Mouse (Mus musculus): ENCODE results near the gene Cnot1.

The Cnot1 gene

DNA sequence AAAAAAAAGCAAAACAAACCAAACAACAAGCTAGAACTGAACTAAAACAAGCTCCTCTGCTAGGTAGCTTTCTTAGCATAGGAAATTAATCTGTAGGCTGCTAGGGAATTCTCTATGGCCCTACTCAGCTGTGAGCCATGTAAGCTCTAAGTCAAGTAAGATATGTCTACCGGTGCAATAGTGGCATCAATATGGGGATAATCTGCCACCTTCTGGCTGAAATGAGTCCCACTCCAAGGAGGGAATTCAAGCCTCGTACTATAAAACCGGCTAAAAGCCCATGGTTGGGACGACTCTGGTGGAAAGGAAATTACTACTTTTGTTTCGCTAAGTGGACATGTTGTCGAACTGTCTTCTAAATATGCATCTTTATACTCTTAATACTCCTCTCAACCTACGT lies 68.7 kb downstream of the Cnot1 start:
- no peak for DNase-seq (ENCODE audit: low read depth, low spot score)

DNA sequence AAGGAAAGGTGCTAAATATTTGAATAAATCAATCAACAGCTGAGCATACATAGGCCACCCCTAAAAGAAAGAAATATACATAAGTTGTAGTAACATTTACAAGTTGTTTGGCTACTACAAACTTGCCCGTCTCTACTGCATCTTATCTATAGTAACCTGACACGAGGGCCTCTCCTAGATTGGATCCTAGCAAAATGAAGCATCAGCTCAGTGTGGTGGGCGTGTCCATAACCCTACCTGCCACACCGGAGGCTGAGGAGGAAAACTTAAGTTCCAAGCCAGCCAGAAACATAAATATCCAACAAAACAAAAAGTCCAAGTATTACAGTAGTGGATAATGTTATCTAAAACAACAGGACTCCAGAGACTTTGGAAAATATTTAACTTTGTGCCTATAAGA lies 79.6 kb downstream of the Cnot1 start:
- no peak for DNase-seq (ENCODE audit: low read depth, low spot score)

DNA sequence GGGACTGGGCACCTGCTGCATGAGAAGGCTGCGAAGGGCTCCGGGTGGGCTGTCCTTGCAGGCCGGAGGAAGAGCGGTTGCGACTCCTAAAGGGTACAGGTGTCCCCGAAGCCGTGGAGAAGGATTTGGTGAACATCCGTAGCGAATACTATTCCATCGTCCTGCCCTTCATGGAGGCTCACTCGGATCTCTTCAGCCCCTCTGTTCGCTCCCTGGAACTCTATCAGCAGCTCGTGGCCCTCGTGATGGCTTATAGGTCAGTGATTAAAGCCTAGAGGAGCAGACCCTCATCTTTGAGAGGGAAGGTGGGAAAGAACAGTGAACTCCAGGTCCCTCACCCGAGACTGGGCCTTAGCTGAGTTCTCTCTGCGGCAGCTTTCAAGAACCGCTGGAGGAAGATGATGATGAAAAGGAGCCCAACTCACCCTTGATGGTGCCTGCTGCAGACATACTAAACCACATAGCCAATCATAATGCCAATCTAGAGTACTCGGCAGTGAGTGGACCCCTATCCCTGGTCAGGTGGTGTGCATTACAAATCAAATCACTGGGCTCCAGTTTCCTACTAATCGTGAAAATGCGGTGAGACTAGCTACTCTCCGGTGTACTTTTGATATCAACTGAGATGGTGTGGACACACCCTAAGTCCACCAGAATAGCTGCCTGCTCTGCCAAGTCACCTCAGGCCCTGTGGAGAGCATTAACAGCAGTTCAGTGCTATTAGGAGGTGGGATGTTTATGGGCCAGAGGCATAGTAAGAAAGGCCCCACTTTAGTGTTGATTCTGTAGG lies 90.5 kb downstream of the Cnot1 start:
- DNase-seq (ENCODE audit: low read depth, low spot score) = no peak

DNA sequence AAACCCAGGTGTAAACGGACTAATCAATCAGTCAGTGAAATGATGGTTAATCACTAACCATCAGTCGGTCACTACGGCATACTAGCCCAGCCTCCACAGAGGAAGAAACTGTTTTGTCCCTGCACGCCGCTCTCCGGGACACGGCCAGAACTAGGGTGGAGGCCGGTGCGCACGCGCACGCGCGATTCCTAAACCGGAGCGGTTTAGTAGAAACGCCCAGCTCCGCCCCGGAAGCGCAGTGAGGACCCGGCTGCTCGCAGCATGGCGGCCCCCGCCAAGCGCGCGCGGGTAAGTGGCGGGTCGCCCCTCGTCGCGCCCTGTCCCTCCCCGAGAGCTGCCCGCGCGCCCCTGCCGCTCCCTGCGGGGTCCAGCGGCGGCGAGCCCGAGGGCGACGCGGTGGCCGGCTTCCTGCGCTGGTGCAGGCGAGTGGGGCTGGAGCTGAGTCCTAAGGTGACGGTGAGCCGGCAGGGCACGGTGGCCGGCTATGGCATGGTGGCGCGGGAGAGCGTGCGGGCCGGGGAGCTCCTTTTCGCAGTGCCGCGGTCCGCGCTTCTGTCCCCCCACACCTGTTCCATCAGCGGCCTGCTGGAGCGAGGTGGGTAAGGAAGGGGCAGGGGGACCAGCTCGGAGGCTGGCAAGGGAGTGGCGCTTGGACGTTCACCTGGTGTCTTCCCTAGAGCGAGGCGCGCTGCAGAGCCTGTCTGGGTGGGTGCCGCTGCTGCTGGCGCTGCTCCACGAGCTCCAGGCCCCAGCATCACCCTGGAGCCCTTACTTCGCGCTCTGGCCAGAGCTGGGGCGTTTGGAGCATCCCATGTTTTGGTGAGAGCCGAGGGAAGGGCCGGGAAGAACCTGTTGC lies 91.4 kb downstream of the Cnot1 start, which contains the start of gene Setd6:
Setd6 (plus strand) TSS at position 206 of the 856 bp plus-strand sequence.
- DNase-seq (ENCODE audit: low read depth, low spot score) = peak; percentile 90

DNA sequence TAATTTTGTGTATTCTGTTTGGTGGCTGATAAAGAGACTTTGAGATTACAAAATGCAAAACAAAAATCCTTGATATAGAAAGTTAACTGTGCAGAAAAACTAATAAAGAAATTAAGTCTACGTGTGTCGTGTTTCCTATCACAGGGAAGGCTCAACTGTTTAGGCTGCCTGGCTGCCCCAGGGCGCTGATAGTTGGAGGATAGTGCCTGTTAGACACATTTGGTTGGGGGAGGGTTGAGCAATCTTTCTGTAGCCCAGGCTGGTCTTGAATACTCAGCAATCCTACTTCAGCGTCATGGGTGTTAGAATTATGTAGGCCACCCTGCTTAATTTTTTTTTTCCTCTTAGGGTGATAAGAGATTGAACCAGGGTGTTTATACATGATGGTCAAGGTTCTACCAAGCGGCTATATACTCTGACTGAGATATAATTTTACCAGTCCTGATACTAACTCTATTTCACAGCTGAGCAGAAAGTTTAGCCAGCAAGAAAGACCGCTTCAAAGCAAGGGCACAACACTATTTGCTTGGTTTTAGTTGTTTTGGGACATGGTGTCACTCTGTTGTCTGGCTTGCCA lies 92.3 kb downstream of the Cnot1 start:
- no peak for DNase-seq (ENCODE audit: low read depth, low spot score)

DNA sequence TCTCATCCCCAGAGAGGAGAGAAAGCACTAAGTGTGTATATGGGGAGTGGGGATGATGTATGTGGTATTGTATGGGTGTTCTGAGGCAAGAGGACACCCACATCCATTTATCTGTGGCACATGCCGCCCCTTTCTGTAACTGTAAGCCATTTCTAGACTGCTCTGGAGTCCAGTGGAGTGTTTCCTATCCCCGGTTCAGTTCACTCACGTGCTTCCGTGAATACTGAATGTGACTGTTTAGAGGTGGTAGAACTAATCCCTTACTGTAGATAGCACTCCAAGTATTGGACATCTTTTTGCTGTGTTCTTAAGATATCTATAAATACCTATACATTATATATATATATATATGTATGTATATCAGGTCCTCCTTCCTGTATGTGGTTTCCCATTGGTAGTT lies 92.9 kb downstream of the Cnot1 start:
- no peak for DNase-seq (ENCODE audit: low read depth, low spot score)

DNA sequence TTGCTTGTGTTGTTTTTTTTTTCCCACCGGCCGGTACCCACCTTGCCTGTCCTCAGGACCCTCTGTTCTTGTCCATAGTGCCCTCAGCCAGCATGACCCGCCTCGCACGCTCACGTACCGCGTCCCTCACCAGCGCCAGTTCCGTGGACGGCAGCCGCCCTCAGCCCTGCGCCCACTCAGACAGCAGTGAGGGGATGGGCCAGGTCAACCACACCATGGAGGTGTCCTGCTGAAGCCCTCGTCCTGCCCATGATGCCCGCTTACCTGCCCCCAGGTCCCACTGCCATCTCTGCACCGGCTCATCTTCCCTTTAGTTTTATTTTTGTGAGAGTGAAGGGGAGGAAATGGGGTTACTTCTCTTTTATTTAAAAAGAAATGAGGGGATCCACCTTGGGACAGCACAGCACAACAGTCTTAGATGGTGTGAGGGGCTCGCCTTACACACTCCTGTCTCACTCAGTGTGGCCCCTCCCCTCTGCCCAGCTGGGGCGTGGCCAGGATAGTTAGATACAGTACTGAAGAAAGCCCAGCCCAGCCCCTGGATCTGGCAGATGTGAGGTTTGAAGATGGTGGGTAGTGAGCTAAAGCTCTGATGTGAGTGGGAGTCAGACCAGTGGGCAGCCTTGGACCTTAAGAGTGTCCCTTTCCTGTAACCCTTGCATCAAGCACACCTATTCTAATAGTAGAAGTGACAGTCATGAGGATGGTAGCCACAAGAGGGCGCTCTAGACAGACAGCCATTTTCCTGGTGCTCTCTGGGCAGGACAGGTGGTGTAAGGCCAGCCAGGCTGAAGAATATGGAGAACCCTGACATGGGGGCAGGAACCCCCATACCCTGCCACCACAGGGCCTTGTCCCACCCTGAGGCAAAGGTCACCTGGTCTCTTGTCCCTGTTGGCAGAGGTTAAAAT lies 93.9 kb downstream of the Cnot1 start:
- peak; percentile 78 for DNase-seq (ENCODE audit: low read depth, low spot score)

DNA sequence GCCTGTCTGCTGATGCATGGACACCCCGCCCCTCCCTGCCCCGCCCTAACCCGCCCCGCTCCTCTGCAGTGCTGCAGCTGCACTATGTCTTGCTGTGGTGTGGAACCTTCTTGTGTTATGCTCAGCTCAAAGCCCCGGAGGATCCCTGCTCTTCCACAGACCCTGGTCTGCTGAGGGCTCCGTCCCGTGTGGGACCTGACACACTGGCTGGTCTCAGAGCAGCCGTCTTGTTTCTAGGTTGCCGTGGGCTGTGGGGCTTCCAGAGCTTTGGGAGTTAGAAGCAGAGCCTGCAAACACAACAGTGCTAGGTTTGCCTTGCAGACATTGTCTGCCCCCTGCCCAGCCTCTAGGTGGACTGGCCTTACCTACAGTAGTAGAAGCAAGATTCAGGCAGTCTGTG lies 94.9 kb downstream of the Cnot1 start:
- no peak for DNase-seq (ENCODE audit: low read depth, low spot score)

DNA sequence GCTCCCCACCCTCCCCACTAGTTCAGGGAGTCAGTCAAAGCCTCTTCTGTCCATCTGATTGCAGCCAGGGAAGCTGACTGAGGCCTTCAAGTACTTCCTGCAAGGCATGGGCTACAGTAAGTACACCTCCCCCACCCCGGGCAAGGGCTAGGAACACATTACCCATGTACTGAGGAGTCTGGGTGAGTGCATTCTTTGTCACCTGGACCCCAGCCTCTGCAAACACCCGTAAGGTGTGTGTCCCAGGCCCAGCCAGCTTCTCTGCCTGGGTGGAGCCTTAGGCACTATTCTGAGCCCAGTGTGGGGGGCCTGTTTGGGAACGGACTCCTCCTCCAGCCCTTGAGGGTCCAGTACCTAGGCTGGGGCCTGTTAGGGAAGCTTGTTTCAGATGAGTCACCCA lies 96.2 kb downstream of the Cnot1 start:
- DNase-seq (ENCODE audit: low read depth, low spot score) = no peak

DNA sequence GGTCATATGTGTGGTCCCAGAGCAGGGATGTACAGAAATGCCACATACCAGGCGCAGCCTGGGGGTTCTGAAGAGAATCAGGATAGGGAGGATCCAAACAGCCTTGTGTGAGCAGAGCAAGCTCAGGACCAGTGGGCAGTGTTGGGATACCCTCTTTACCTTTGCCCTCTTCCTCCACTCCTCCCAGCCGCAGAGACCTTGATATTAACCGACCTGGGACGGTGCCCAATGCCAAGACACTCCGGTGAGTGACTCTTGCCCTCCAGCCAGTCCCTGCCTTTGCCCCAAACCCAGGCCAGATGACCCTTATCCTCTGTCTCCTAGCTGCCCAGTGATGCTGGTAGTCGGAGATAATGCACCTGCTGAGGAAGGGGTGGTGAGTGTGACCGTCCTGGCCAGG lies 97.7 kb downstream of the Cnot1 start:
- no peak for DNase-seq (ENCODE audit: low read depth, low spot score)

DNA sequence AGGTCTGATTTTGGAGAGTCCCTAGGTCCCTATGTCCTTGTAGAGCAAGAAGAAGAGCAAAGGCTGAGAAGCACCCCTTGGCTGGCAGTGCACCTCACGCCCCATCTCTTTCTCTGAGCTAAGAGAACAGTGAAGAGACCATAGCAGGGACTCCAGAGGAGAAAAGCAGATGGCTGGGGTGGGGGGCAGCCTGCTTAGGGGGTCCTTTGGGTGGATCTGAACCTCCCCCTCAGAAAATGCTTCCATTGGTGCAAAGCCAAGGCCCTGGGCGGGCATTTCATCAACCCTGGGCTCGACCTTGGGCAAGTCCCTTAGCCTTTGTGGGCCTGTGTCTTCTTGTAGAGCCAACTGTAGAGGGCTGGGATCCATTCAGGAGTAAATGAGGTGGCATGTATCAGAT lies 102.7 kb downstream of the Cnot1 start:
- no peak for DNase-seq (ENCODE audit: low read depth, low spot score)

DNA sequence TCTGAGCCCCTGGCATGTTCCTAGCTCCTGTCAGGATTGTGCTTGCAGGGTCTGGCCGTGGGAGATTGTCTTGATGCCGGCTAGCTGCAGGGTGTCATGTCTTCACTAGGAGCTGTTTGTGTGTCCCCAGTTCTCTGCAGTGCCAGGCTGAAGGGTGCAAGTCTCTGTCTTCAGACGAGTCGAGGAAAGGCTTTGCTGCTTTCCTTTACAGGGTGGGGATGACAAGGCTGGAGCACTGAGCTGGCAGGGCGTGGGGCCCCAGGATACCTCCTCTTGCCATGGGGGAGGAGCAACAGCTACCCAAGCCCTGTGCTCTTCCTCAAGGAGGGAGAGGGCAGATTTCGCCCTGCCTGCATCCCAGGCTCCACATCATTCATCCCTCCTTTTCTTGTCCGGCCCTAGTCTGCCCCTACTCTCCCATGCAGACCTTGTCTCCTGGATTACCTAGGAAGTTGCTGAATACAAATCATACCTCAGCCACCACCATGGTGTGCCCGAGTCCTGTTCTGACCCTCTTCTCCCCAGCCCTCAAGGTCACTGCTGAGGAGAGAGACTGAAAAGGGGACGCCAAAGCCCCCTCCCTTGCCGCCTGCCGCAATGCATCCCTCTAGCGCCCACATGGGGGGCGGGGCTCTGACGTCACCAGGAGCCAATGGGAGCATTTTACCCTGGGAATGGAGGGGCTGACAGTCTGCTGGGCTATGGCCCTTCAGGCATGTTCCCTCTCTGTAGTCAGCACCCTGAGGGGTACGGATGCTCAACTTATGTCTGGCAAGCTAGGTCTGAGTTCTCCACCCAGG lies 103.6 kb downstream of the Cnot1 start:
- DNase-seq (ENCODE audit: low read depth, low spot score) = peak; percentile 31

DNA sequence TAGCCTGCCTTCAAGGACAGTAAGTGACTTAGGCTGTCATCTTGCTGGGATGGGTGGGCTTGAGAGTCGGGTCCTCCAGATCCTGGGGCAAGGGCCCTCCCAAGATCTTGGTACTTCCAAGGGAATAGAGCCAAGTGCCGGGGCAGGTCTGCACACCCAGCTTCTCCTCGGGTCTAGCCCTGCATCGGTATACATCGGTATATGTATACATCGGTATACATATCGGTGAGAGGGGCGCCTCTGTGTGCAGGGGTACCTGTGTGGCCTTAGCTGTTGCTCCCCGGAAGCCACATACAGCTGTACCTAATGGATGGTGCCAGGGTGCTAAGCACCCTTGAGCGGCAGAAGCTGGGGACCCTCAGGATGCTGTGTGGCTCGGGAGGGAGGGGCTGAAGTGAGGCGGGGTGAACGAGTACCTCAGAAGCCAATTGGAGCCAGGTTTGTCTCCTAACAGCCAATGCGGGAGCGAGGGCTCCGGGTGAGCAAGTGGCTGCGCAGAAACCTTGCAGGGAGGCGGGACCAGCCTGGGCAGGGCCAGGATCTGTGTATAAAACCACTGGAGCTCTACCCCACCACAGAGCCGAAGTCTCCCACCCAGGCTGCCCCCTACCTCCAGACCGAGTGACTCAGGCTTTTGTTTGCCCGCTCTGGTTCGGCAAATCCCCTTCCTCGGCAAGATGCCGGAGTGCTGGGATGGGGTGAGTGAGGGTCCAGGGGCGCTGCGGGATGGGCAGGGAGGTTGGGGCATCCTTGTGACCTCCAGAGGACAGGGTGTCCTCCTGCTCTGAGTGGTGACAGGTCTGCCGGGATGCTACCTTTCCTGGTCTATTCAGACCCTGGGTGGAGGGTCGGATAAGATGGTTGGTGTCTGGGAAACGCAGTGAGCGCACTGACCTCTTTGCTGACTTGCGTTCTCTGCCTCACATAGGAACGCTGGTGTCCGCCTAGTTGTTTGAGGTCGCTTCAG lies 104.5 kb downstream of the Cnot1 start:
- DNase-seq (ENCODE audit: low read depth, low spot score) = peak; percentile 82

DNA sequence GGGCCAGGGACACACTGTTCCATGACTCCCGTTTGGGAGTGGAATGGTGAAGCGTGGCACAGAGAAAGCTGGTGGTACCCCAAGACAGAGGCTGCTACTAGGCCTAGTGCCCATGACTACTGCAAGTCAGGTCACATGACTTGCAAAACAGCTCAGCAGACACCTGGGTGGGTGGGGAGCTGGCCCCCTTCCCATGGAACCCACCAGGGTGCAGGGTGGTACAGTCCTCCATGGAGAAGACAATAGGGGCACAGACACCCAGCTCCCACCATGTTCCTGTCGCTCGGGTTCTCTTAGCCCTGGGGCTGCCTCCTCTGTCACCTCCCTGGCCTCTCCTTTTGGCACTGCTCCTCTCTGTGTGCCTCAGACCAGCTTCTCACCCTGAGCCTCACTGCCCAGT lies 105.5 kb downstream of the Cnot1 start:
- no peak for DNase-seq (ENCODE audit: low read depth, low spot score)

DNA sequence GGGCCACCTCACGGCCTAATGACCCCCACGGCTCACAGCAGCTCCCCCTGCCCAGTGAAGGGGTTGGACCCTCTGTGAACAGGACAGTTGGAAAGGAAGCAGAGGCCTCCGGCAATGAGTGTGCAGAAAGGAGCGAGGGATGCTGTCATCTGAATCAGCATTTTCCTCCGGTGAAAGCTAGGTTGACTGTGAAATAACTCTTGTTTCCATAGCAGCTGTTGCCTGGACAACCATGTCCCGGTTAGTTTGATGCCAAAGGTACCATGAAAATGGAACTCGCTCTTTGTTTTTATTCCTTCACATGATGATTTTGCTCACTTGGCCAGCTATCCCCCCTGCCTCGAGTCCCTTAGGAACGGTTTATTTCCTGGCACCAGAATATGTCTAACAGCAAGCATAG lies 107.0 kb downstream of the Cnot1 start:
- DNase-seq (ENCODE audit: low read depth, low spot score) = no peak

DNA sequence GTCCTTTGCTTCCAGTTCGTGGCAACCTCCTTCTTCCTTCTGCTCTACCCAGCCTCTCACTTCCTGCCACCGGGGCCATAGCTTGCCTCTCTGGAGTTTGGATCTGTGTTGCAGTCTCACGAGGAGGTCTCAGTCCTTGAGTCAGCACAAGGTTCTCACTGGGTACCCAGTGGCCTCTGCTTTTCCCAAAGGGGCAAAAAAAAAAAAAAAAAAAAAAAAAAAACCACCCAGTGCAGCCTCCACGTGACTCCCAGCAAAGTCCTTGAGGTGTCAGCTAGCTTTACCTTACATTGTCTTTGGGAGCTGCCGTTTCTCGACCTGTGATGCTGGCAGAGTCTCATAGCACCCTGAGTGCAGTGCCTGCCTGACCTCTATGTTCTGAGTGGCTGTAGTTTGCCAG lies 109.1 kb downstream of the Cnot1 start:
- DNase-seq (ENCODE audit: low read depth, low spot score) = no peak

DNA sequence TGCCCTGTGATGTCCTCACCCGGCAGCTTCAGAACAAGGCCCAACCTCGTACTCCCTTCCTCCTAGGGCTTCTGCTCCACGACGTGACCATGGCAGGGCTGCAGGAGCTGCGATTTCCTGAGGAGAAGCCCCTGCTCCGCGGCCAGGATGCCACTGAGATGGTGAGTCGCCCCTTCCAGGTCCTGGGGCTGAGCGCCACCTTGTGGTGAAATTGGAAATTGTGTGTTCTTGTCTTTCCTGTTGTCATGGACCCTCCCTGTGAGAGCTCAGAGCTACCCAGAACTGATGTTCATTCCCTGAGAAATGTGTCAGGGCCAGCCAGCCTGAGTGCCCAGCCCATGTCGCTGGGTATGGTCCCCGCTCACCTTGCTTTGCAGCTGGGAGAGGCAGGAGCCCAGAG lies 110.1 kb downstream of the Cnot1 start:
- peak; percentile 72 for DNase-seq (ENCODE audit: low read depth, low spot score)

DNA sequence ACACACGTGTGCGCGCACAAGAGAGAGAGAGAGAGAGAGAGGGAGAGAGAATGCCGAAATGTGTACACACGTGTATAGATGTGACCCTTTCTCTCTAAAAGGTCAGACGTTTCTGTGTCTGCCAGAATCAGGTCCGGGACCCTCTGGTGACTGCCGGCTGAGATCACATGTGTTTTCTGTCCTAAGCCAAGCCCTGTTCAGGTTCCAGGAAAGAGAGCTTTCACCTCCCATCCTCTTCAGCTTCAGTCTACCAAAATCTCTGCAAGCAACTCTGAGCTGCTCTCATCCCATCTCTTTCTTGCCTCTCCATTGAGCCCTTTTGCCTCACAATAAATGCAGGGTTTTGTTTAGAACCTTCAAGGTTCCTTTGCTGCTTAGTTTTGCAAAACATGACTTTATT lies 110.6 kb downstream of the Cnot1 start:
- DNase-seq (ENCODE audit: low read depth, low spot score) = no peak

DNA sequence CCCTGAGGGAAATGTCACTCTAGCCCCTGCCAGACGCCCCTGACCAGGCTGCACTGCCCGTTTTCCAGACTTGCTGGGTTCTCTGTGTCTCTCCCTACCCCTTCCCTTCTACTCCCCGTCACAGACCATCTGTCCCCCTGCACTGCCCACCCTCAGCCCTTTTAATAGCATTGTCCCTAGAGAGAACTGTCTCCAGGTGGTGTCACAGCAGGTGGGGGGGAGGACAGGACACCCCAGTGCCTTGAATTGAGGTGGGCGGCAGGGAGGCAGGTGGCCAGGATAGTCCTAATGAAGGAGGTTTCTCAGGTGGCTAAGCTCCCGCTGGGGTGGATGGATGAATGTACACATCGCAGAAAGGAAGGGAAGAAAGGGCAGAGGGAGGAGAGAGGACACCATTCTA lies 112.6 kb downstream of the Cnot1 start:
- no peak for DNase-seq (ENCODE audit: low read depth, low spot score)

Measured in CD4-positive helper T cell, adult 2 months (primary cell).